8 mouse cellular contexts compared by ENCODE assay signal in genomic region chr11:66905617-66906384, GRCm38 (mm10). TPM values are rescaled to one million over a fixed set of nuclear protein-coding genes. Genes with fewer than 3 reads are reported as not detected.
DNase-seq lines count a peak whose midpoint lies in the region; ATAC-seq and TF ChIP-seq lines count a peak whose summit lies in the region.

No protein-coding gene starts in this region.

- peak; percentile 81 for TF ChIP-seq CTCF in cerebellum, adult 2 months (IDR thresholded peaks at IDR 0.05; ENCODE audit: borderline replicate concordance, insufficient read depth, low read depth, low read length)

- no peaks in the 10 kb centered on the region for H3K9me3 ChIP-seq in hindbrain, embryonic 10.5 days
- H3K9me3 ChIP-seq in lung, embryonic 16.5 days (ENCODE audit: control insufficient read depth, low read length) = no peaks in the 10 kb centered on the region

- H3K27ac ChIP-seq in cerebellum, adult 2 months (ENCODE audit: insufficient read depth, low read length) = no peak overlapping the region
- peak overlapping the region; percentile 79 for H3K27ac ChIP-seq in hindbrain, embryonic 10.5 days
- no peak overlapping the region for H3K27ac ChIP-seq in lung, embryonic 16.5 days (ENCODE audit: low read length)

- H3K4me1 ChIP-seq in cerebellum, adult 2 months (ENCODE audit: control insufficient read depth, insufficient read depth, low read length) = no peaks in the 10 kb centered on the region
- H3K4me1 ChIP-seq in hindbrain, embryonic 10.5 days (replicated peaks) = peaks cover 11% of the 10 kb centered on the region; the same call in 1 of the 2 replicates
- H3K4me1 ChIP-seq in lung, embryonic 16.5 days (replicated peaks; ENCODE audit: control insufficient read depth, insufficient read depth, low read length) = peaks cover 3% of the 10 kb centered on the region; the same call in 1 of the 2 replicates

- H3K4me3 ChIP-seq in cerebellum, adult 2 months (replicated peaks; ENCODE audit: insufficient read depth, low read depth, low read length) = no peak overlapping the region
- H3K4me3 ChIP-seq in hindbrain, embryonic 10.5 days = peak overlapping the region; percentile 14; the same call in 1 of the 2 replicates
- peak overlapping the region; percentile 12; the same call in 1 of the 2 replicates for H3K4me3 ChIP-seq in lung, embryonic 16.5 days (ENCODE audit: low read length)

- H3K27me3 ChIP-seq in cerebellum, adult 2 months (ENCODE audit: control insufficient read depth, insufficient read depth, low read length) = no peaks in the 10 kb centered on the region
- 0 out of 2 replicates have a peak, but pooled peaks cover 8% of the 10 kb centered on the region for H3K27me3 ChIP-seq in hindbrain, embryonic 10.5 days (ENCODE audit: insufficient read depth, poor library complexity, severe bottlenecking)
- no peaks in the 10 kb centered on the region for H3K27me3 ChIP-seq in lung, embryonic 16.5 days (ENCODE audit: control insufficient read depth, insufficient read depth, low read depth, low read length)

- no peaks in the 10 kb centered on the region for H3K36me3 ChIP-seq in hindbrain, embryonic 10.5 days
- no peaks in the 10 kb centered on the region for H3K36me3 ChIP-seq in lung, embryonic 16.5 days (ENCODE audit: control insufficient read depth, insufficient read depth, low read length)

- peak; percentile 98 for ATAC-seq in frontal cortex, adult (ENCODE audit: low TSS enrichment)
- ATAC-seq in lung, embryonic 16.5 days (ENCODE audit: low read depth) = peak; percentile 75

- H3K9ac ChIP-seq in lung, embryonic 16.5 days (ENCODE audit: low read length) = 0 out of 2 replicates have a peak overlapping the region, but pooled peaks have one; percentile 36

- peak overlapping the region; percentile 41 for H3K4me2 ChIP-seq in lung, embryonic 16.5 days (ENCODE audit: low read depth, low read length)

- WGBS in cerebellum, adult 2 months = 10% methylated on average over 21 of the region's 21 CpGs
- 14% methylated on average over 21 of the region's 21 CpGs for WGBS in hindbrain, embryonic 10.5 days
- 10% methylated on average over 21 of the region's 21 CpGs for WGBS in lung, embryonic 16.5 days

- TF ChIP-seq POLR2A in cerebellum, adult 2 months (IDR thresholded peaks at IDR 0.05; ENCODE audit: borderline replicate concordance, insufficient read depth, low read length) = no peak

- peak; percentile 66 for DNase-seq in Muller cell, postnatal 12 days (ENCODE audit: inconsistent ontology term)
- DNase-seq in cerebellum, adult 2 months = peak; percentile 75 to 76
- peak; percentile 81 for DNase-seq in hindbrain, embryonic 10.5 days (ENCODE audit: low spot score)
- DNase-seq in layer of hippocampus, adult 9-11 months = peak; percentile 39
- peak; percentile 95 for DNase-seq in retina, embryonic 14.5 days (ENCODE audit: low spot score)
- DNase-seq in urinary bladder, postnatal 14 days (ENCODE audit: low spot score) = peak; percentile 77

RNA-seq across cellular contexts. Expression of gene Pirt, which starts 6.0 kb away (rescaled TPM):
- polyA plus RNA-seq in cerebellum, adult 2 months (2012; rRNA removed) = 0.35 and 0.43 TPM in 2 replicates
- 0.86 and 1.4 TPM in 2 replicates for polyA plus RNA-seq in hindbrain, embryonic 10.5 days (2016; fragmentation: Nextera tagmentation; extraction: Ambion mirVana)
- 0.94 and 0.99 TPM in 2 replicates for polyA plus RNA-seq in lung, embryonic 16.5 days (2015; fragmentation: Nextera tagmentation; extraction: Ambion mirVana)

RNA-seq across cellular contexts. Expression of gene Tmem238l, which starts 50.6 kb away (rescaled TPM):
- not detected in 2 replicates for polyA plus RNA-seq in cerebellum, adult 2 months (2012; rRNA removed)
- polyA plus RNA-seq in hindbrain, embryonic 10.5 days (2016; fragmentation: Nextera tagmentation; extraction: Ambion mirVana) = not detected in 2 replicates
- not detected in 2 replicates for polyA plus RNA-seq in lung, embryonic 16.5 days (2015; fragmentation: Nextera tagmentation; extraction: Ambion mirVana)

Comparison
In these comparisons a context has a peak if more than half of its experiments do, and no peak if none do; other contexts are left out.
1. DNase-seq: peak in every context shown above with its lines; median percentile 95 in retina, embryonic 14.5 days; 81 in hindbrain, embryonic 10.5 days; 77 in urinary bladder, postnatal 14 days; 76 in cerebellum, adult 2 months; 66 in Muller cell, postnatal 12 days; 39 in layer of hippocampus, adult 9-11 months.